Mouse (Mus musculus) heart, embryonic 10.5 days (tissue): Measurements from ENCODE around the gene Fbxo46. TPM values are rescaled to one million over a fixed set of nuclear protein-coding genes. Genes with fewer than 3 reads are reported as not detected.

Experiments
- DNase-seq: peaks from one replicate; pipeline ENCODE4 v3.0.0-alpha.2; 2017; ENCODE audit warnings: low spot score
- H3K27ac ChIP-seq: fragments of 300-500 bp; sonication (generic); 2 replicates; pipeline ENCODE4 v1.5.1; 2016; ENCODE audit warnings: mild to moderate bottlenecking
- H3K27me3 ChIP-seq: fragments of 300-500 bp; sonication (generic); 2 replicates; pipeline ENCODE4 v1.6.1; 2016; ENCODE audit warnings: mild to moderate bottlenecking; ENCODE audit not compliant: poor library complexity, insufficient read depth, severe bottlenecking
- H3K36me3 ChIP-seq: fragments of 300-500 bp; sonication (generic); 2 replicates; pipeline ENCODE4 v1.6.1; 2016; ENCODE audit warnings: mild to moderate bottlenecking, moderate library complexity
- H3K4me1 ChIP-seq: fragments of 300-500 bp; sonication (generic); 2 replicates; pipeline ENCODE4 v1.6.1; 2016; ENCODE audit warnings: mild to moderate bottlenecking
- H3K4me3 ChIP-seq: fragments of 300-500 bp; sonication (generic); 2 replicates; pipeline ENCODE4 v1.5.1; 2016; ENCODE audit warnings: mild to moderate bottlenecking, moderate library complexity
- H3K9me3 ChIP-seq: fragments of 300-500 bp; sonication (generic); 2 replicates; pipeline ENCODE4 v1.6.1; 2016; ENCODE audit warnings: mild to moderate bottlenecking, moderate library complexity
- WGBS: fragments of 180-500 bp; shearing (Covaris S2); methylation state at CpG from one replicate; pipeline ENCODE4 v1.1.7; 2016; 5-methylcytosine and 5-hydroxymethylcytosine counted together
- polyA plus RNA-seq: library from polyadenylated mRNA; unstranded; fragments of >200 nt; fragmentation: Nextera tagmentation; extraction: Ambion mirVana; gene quantifications from 2 replicates; pipeline ENCODE4 v1.2.1, GENCODE M21; 2016

The Fbxo46 gene
- polyA plus RNA-seq, 1 experiment from 2014 or later, result 13.1 TPM

- Histone ChIP-seq H3K9me3 (no peaks in the 10 kb centered on the region), H3K27me3 (peaks cover 20% of the 10 kb centered on the region), H3K36me3 (peaks cover 29% of the 10 kb centered on the region; the same call in 1 of the 2 replicates), H3K4me1 (peaks cover 64% of the 10 kb centered on the region), H3K27ac (peak overlapping the region; percentile 98), H3K4me3 (peak overlapping the region; percentile 87)
- no peak for DNase-seq
- 0% methylated on average over 86 of the region's 87 CpGs for WGBS
Measured at GRCm38 (mm10) chr7:19094826-19095750, 24.6 kb upstream of the Fbxo46 start.

- Histone ChIP-seq H3K4me1 (peaks cover 63% of the 10 kb centered on the region), H3K9me3 (no peaks in the 10 kb centered on the region), H3K36me3 (peaks cover 23% of the 10 kb centered on the region; the same call in 1 of the 2 replicates), H3K27ac (peak overlapping the region; percentile 98), H3K27me3 (peaks cover 16% of the 10 kb centered on the region), H3K4me3 (peak overlapping the region; percentile 87)
- WGBS, result under 1% methylated on average over 19 of the region's 19 CpGs
- peak; percentile 92 for DNase-seq
Measured at GRCm38 (mm10) chr7:19095751-19096110, 23.9 kb upstream of the Fbxo46 start.

GRCm38 (mm10) chr7:19096421-19096976, 23.2 kb upstream of the Fbxo46 start:
- peaks cover 8% of the 10 kb centered on the region; the same call in 1 of the 2 replicates for H3K27me3 ChIP-seq
- H3K4me1 ChIP-seq, result peaks cover 56% of the 10 kb centered on the region

GRCm38 (mm10) chr7:19097217-19097616, 22.4 kb upstream of the Fbxo46 start:
- Histone ChIP-seq H3K36me3 (peaks cover 13% of the 10 kb centered on the region; the same call in 1 of the 2 replicates), H3K4me3 (0 out of 2 replicates have a peak overlapping the region, but pooled peaks have one; percentile 87), H3K27me3 (0 out of 2 replicates have a peak, but pooled peaks cover under 1% of the 10 kb centered on the region), H3K27ac (0 out of 2 replicates have a peak overlapping the region, but pooled peaks have one; percentile 98), H3K9me3 (no peaks in the 10 kb centered on the region), H3K4me1 (peaks cover 49% of the 10 kb centered on the region)
- WGBS, result 44% methylated on average over 2 of the region's 2 CpGs
- no peak for DNase-seq

More at GRCm38 (mm10) chr7:19096421-19096976, 23.2 kb upstream of the Fbxo46 start:
- peak overlapping the region; percentile 87 for H3K4me3 ChIP-seq
- peak overlapping the region; percentile 98 for H3K27ac ChIP-seq
- peaks cover 19% of the 10 kb centered on the region; the same call in 1 of the 2 replicates for H3K36me3 ChIP-seq
- DNase-seq, result no peak
- 45% methylated on average over 5 of the region's 5 CpGs for WGBS
- no peaks in the 10 kb centered on the region for H3K9me3 ChIP-seq

GRCm38 (mm10) chr7:19097863-19098262, 21.8 kb upstream of the Fbxo46 start:
- Histone ChIP-seq H3K27me3 (no peaks in the 10 kb centered on the region), H3K36me3 (peaks cover 17% of the 10 kb centered on the region; the same call in 1 of the 2 replicates), H3K9me3 (no peaks in the 10 kb centered on the region; the same call in 1 of the 2 replicates), H3K27ac (no peak overlapping the region), H3K4me3 (no peak overlapping the region), H3K4me1 (peaks cover 42% of the 10 kb centered on the region)
- no peak for DNase-seq

GRCm38 (mm10) chr7:19098811-19099210, 20.8 kb upstream of the Fbxo46 start:
- no peaks in the 10 kb centered on the region for H3K27me3 ChIP-seq
- no peak for DNase-seq
- H3K4me3 ChIP-seq, result no peak overlapping the region
- peaks cover 33% of the 10 kb centered on the region for H3K4me1 ChIP-seq
- WGBS, result 71% methylated on average over 7 of the region's 7 CpGs
- H3K36me3 ChIP-seq, result peaks cover 17% of the 10 kb centered on the region; the same call in 1 of the 2 replicates
- H3K9me3 ChIP-seq, result no peaks in the 10 kb centered on the region; the same call in 1 of the 2 replicates
- H3K27ac ChIP-seq, result no peak overlapping the region

GRCm38 (mm10) chr7:19100290-19100689, 19.4 kb upstream of the Fbxo46 start:
- Histone ChIP-seq H3K9me3 (no peaks in the 10 kb centered on the region; the same call in 1 of the 2 replicates), H3K4me3 (no peak overlapping the region), H3K27ac (no peak overlapping the region), H3K36me3 (peaks cover 17% of the 10 kb centered on the region; the same call in 1 of the 2 replicates), H3K27me3 (no peaks in the 10 kb centered on the region), H3K4me1 (peaks cover 25% of the 10 kb centered on the region)
- WGBS, result 86% methylated on average over 1 of the region's 1 CpGs
- DNase-seq, result no peak

- Histone ChIP-seq H3K4me1 (peaks cover 12% of the 10 kb centered on the region; the same call in 1 of the 2 replicates), H3K9me3 (no peaks in the 10 kb centered on the region; the same call in 1 of the 2 replicates), H3K27ac (no peak overlapping the region), H3K27me3 (no peaks in the 10 kb centered on the region), H3K36me3 (0 out of 2 replicates have a peak, but pooled peaks cover 4% of the 10 kb centered on the region), H3K4me3 (no peak overlapping the region)
- DNase-seq, result no peak
Measured at GRCm38 (mm10) chr7:19103741-19104140, 15.9 kb upstream of the Fbxo46 start.

- 0 out of 2 replicates have a peak, but pooled peaks cover 4% of the 10 kb centered on the region for H3K36me3 ChIP-seq
Measured at GRCm38 (mm10) chr7:19104486-19104885, 15.2 kb upstream of the Fbxo46 start.

GRCm38 (mm10) chr7:19107436-19107835, 12.2 kb upstream of the Fbxo46 start:
- WGBS, result 54% methylated on average over 3 of the region's 3 CpGs
- no peaks in the 10 kb centered on the region; the same call in 1 of the 2 replicates for H3K9me3 ChIP-seq
- no peak for DNase-seq

More at GRCm38 (mm10) chr7:19104486-19104885, 15.2 kb upstream of the Fbxo46 start:
- Histone ChIP-seq H3K27ac (no peak overlapping the region), H3K4me3 (no peak overlapping the region), H3K4me1 (peaks cover 10% of the 10 kb centered on the region; the same call in 1 of the 2 replicates), H3K9me3 (no peaks in the 10 kb centered on the region; the same call in 1 of the 2 replicates), H3K27me3 (no peaks in the 10 kb centered on the region)
- no peak for DNase-seq
- WGBS, result 72% methylated on average over 2 of the region's 2 CpGs

GRCm38 (mm10) chr7:19109565-19109964, 10.1 kb upstream of the Fbxo46 start:
- Histone ChIP-seq H3K27ac (no peak overlapping the region), H3K4me1 (peaks cover 10% of the 10 kb centered on the region; the same call in 1 of the 2 replicates), H3K9me3 (no peaks in the 10 kb centered on the region), H3K4me3 (no peak overlapping the region), H3K27me3 (no peaks in the 10 kb centered on the region), H3K36me3 (no peaks in the 10 kb centered on the region)
- no peak for DNase-seq
- 72% methylated on average over 1 of the region's 1 CpGs for WGBS

More at GRCm38 (mm10) chr7:19107436-19107835, 12.2 kb upstream of the Fbxo46 start:
- Histone ChIP-seq H3K27me3 (no peaks in the 10 kb centered on the region), H3K4me3 (no peak overlapping the region), H3K36me3 (0 out of 2 replicates have a peak, but pooled peaks cover 4% of the 10 kb centered on the region), H3K4me1 (peaks cover 10% of the 10 kb centered on the region; the same call in 1 of the 2 replicates), H3K27ac (no peak overlapping the region)

GRCm38 (mm10) chr7:19118028-19118771, 1.5 kb upstream of the Fbxo46 start, which contains the start of gene Gm4969:
TSS of gene Gm4969 (minus strand) at chr7:19118368.
- WGBS, result 19% methylated on average over 64 of the region's 64 CpGs
- no peaks in the 10 kb centered on the region; the same call in 1 of the 2 replicates for H3K36me3 ChIP-seq
- 0 out of 2 replicates have a peak, but pooled peaks cover 4% of the 10 kb centered on the region for H3K27me3 ChIP-seq
- peak; percentile 88 for DNase-seq
- peaks cover 23% of the 10 kb centered on the region for H3K4me1 ChIP-seq
- peak within 1 kb of the TSS; percentile 78 for H3K27ac ChIP-seq
- peak within 1 kb of the TSS; percentile 49 for H3K4me3 ChIP-seq
- no peaks in the 10 kb centered on the region; the same call in 1 of the 2 replicates for H3K9me3 ChIP-seq
